Mouse (Mus musculus) midbrain, embryonic 13.5 days (tissue): ENCODE results near the gene Gm17304. TPM values are rescaled to one million over a fixed set of nuclear protein-coding genes. Genes with fewer than 3 reads are reported as not detected.

Experiments
- polyA plus RNA-seq: library from polyadenylated mRNA; unstranded; fragments of >200 nt; fragmentation: Nextera tagmentation; extraction: Ambion mirVana; gene quantifications from 2 replicates; pipeline ENCODE4 v1.2.1, GENCODE M21; 2015

Gene Gm17304
- polyA plus RNA-seq, 1 experiment from 2014 or later, result not detected

Other genes starting within 250 kb of the Gm17304 start
- 12.9 and 14.4 TPM in 2 replicates for gene Barhl2, start 150.9 kb upstream of the Gm17304 start, polyA plus RNA-seq
- gene Zfp644, start 88.2 kb downstream of the Gm17304 start, polyA plus RNA-seq, result 84.5 and 89.7 TPM in 2 replicates